Mouse (Mus musculus) lung, postnatal 0 days (tissue): ENCODE measurements around the gene Txn2. TPM values are rescaled to one million over a fixed set of nuclear protein-coding genes. Genes with fewer than 3 reads are reported as not detected.

Experiments used
- ATAC-seq: fragments of 200-750 bp; cut with Nextera tagmentation; 2 replicates; pipeline ENCODE4 v1.8.0; 2017; ENCODE audit warnings: moderate library complexity
- DNase-seq: peaks from one replicate; pipeline ENCODE4 v3.0.0-alpha.2; 2016; ENCODE audit warnings: low spot score
- H3K27ac ChIP-seq: fragments of 300-500 bp; sonication (generic); 2 replicates; pipeline ENCODE4 v1.5.1; 2014; ENCODE audit warnings: antibody characterized with exemption, mild to moderate bottlenecking, low read length, mixed read lengths
- H3K27me3 ChIP-seq: fragments of 300-500 bp; sonication (generic); replicated peaks from 2 replicates; pipeline ENCODE4 v1.6.1; 2014; ENCODE audit warnings: low read length, mixed read lengths; ENCODE audit not compliant: insufficient read depth
- H3K36me3 ChIP-seq: fragments of 300-500 bp; sonication (generic); 2 replicates; pipeline ENCODE4 v1.6.1; 2014; ENCODE audit warnings: low read length, mixed read lengths; ENCODE audit not compliant: insufficient read depth
- H3K4me1 ChIP-seq: fragments of 300-500 bp; sonication (generic); 2 replicates; pipeline ENCODE4 v1.6.1; 2014; ENCODE audit warnings: antibody characterized with exemption, low read depth, low read length, mixed read lengths; ENCODE audit not compliant: insufficient read depth
- H3K4me2 ChIP-seq: fragments of 300-500 bp; sonication (generic); replicated peaks from 2 replicates; pipeline ENCODE4 v1.6.1; 2014; ENCODE audit warnings: low read depth, mild to moderate bottlenecking, low read length, moderate library complexity, mixed read lengths
- H3K4me3 ChIP-seq: fragments of 300-500 bp; sonication (generic); 2 replicates; pipeline ENCODE4 v1.5.1; 2014; ENCODE audit warnings: low read depth, low read length
- H3K9ac ChIP-seq: fragments of 300-500 bp; sonication (generic); replicated peaks from 2 replicates; pipeline ENCODE4 v1.6.1; 2014; ENCODE audit warnings: low read depth, mild to moderate bottlenecking
- H3K9me3 ChIP-seq: fragments of 300-500 bp; sonication (generic); 2 replicates; pipeline ENCODE4 v1.6.1; 2016; ENCODE audit warnings: low read length, mixed read lengths
- CTCF ChIP-seq: IDR thresholded peaks from 2 replicates; pipeline ENCODE4 v1.5.1; 2016; ENCODE audit warnings: antibody characterized with exemption, mild to moderate bottlenecking
- EP300 ChIP-seq: IDR thresholded peaks from 2 replicates; pipeline ENCODE4 v1.6.1; 2016; ENCODE audit warnings: antibody characterized with exemption, mild to moderate bottlenecking, control low read depth
- WGBS: fragments of 180-500 bp; shearing (Covaris S2); extraction: QIAGEN DNeasy Blood & Tissue Kit; methylation state at CpG from one replicate; pipeline ENCODE4 v1.1.7; 2014; 5-methylcytosine and 5-hydroxymethylcytosine counted together
- polyA plus RNA-seq: library from polyadenylated mRNA; unstranded; fragments of >200 nt; fragmentation: Nextera tagmentation; extraction: Ambion mirVana; gene quantifications from 2 replicates; pipeline ENCODE4 v1.2.1, GENCODE M21; 2015

Gene Txn2
- polyA plus RNA-seq, 1 experiment from 2014 or later = 122 TPM

GRCm38 (mm10) chr15:77893292-77893691 lies 35.5 kb downstream of the Txn2 start:
- peak; percentile 83 for DNase-seq
- peak; percentile 86 for ATAC-seq
- H3K36me3 ChIP-seq = no peaks in the 10 kb centered on the region
- no peak overlapping the region for H3K4me3 ChIP-seq
- H3K9me3 ChIP-seq = no peaks in the 10 kb centered on the region
- 34% methylated on average over 10 of the region's 10 CpGs for WGBS
- H3K4me1 ChIP-seq = peaks cover 6% of the 10 kb centered on the region; the same call in 1 of the 2 replicates
- H3K4me2 ChIP-seq = no peak overlapping the region
- H3K27me3 ChIP-seq = no peaks in the 10 kb centered on the region
- peak; percentile 65; the same call in 1 of the 2 replicates for TF ChIP-seq EP300
- no peak for TF ChIP-seq CTCF
- peak overlapping the region; percentile 73 for H3K27ac ChIP-seq
- H3K9ac ChIP-seq = no peak overlapping the region

- no peaks in the 10 kb centered on the region for H3K36me3 ChIP-seq
- H3K27me3 ChIP-seq = no peaks in the 10 kb centered on the region
- H3K4me2 ChIP-seq = no peak overlapping the region
- H3K27ac ChIP-seq = peak overlapping the region; percentile 73
- H3K9ac ChIP-seq = no peak overlapping the region
- no peak for TF ChIP-seq EP300
- TF ChIP-seq CTCF = peak; percentile 43; the same call in 1 of the 2 replicates
- H3K9me3 ChIP-seq = no peaks in the 10 kb centered on the region
- H3K4me3 ChIP-seq = no peak overlapping the region
- DNase-seq (peak; percentile 70), ATAC-seq (peak; percentile 40)
- H3K4me1 ChIP-seq = peaks cover 6% of the 10 kb centered on the region; the same call in 1 of the 2 replicates
- WGBS = 63% methylated on average over 10 of the region's 10 CpGs
Measured at GRCm38 (mm10) chr15:77892420-77892819, 36.4 kb downstream of the Txn2 start.

DNA sequence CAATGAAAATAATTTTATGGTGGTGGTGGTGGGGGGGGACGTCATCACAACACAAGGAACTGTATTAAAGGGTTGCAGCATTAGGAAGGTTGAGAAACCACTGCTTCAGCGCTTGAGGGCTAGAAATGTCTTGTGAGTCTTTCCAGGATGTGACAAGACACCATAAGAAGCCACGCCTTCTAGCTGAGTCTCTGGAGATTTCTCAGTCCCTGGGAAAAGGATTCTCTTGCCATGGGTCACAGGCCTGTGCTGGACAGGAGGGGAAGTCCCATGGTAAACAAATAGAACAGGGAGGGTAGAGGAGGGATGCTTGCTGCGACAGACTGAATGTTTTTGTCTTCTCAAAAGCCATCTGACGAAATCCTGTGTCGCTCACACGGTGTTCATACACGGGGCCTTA lies 37.0 kb downstream of the Txn2 start:
- peak; percentile 62 for ATAC-seq
- DNase-seq = peak; percentile 74
- no peak overlapping the region for H3K9ac ChIP-seq
- H3K4me1 ChIP-seq = peaks cover 6% of the 10 kb centered on the region; the same call in 1 of the 2 replicates
- 56% methylated on average over 8 of the region's 8 CpGs for WGBS
- no peak overlapping the region for H3K4me3 ChIP-seq
- H3K36me3 ChIP-seq = no peaks in the 10 kb centered on the region
- no peak overlapping the region for H3K4me2 ChIP-seq
- H3K27me3 ChIP-seq = no peaks in the 10 kb centered on the region
- no peaks in the 10 kb centered on the region for H3K9me3 ChIP-seq
- TF ChIP-seq CTCF = no peak
- peak; percentile 66 for TF ChIP-seq EP300
- H3K27ac ChIP-seq = peak overlapping the region; percentile 55; the same call in 1 of the 2 replicates

DNA sequence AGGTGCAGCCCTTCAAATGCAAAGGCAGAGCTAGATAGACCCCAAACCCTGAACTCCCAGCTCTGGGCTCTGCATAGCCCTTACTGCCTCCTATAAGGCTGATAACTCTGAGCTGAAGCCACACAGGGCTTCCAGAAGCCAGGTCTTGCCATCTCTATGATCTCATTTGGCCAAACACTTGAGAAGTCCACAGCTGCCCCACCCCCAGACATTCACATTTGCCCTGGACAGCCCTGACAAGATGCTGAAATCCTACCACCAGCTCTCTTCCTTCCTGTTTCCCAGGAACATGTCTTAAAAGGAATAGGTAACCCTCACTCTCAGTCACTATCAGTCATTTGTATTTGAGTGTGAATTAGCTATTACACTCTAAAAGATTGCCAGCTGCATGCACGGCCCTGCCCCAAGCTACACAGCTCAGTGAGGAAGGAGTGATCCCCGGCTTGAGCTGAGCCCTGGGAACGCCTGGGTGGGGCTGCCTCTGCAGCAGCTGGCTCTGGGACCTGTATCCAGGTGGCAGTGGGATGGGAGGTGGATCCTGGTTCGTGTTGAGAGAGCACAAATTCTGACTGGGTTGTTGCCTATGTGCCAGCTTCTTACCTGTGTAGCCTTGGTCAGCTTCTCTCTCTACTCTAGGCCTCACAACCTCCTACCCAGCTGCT lies 38.9 kb downstream of the Txn2 start:
- peak; percentile 63 for DNase-seq
- no peak for TF ChIP-seq EP300
- no peak for TF ChIP-seq CTCF
- peak; percentile 25; the same call in 1 of the 2 replicates for ATAC-seq

GRCm38 (mm10) chr15:77888286-77888685 lies 40.5 kb downstream of the Txn2 start:
- no peak for ATAC-seq
- no peaks in the 10 kb centered on the region for H3K27me3 ChIP-seq
- no peak for TF ChIP-seq CTCF
- no peak for TF ChIP-seq EP300

More for the DNA sequence above, 38.9 kb downstream of the Txn2 start:
- H3K9me3 ChIP-seq = no peaks in the 10 kb centered on the region
- no peaks in the 10 kb centered on the region for H3K27me3 ChIP-seq
- H3K36me3 ChIP-seq = no peaks in the 10 kb centered on the region
- H3K4me1 ChIP-seq = peaks cover 6% of the 10 kb centered on the region; the same call in 1 of the 2 replicates
- no peak overlapping the region for H3K4me3 ChIP-seq
- H3K9ac ChIP-seq = no peak overlapping the region
- no peak overlapping the region for H3K4me2 ChIP-seq
- WGBS = 39% methylated on average over 4 of the region's 4 CpGs
- H3K27ac ChIP-seq = peak overlapping the region; percentile 57

GRCm38 (mm10) chr15:77887093-77887488 lies 41.7 kb downstream of the Txn2 start:
- Histone ChIP-seq H3K9ac (no peak overlapping the region), H3K27ac (no peak overlapping the region), H3K27me3 (no peaks in the 10 kb centered on the region), H3K9me3 (no peaks in the 10 kb centered on the region), H3K4me3 (no peak overlapping the region), H3K4me2 (no peak overlapping the region), H3K36me3 (no peaks in the 10 kb centered on the region), H3K4me1 (peaks cover 16% of the 10 kb centered on the region; the same call in 1 of the 2 replicates)
- DNase-seq (no peak), ATAC-seq (no peak)
- WGBS = 59% methylated on average over 1 of the region's 1 CpGs
- TF ChIP-seq EP300 = no peak
- no peak for TF ChIP-seq CTCF

More at GRCm38 (mm10) chr15:77888286-77888685, 40.5 kb downstream of the Txn2 start:
- WGBS = 54% methylated on average over 7 of the region's 7 CpGs
- no peak overlapping the region for H3K9ac ChIP-seq
- no peak overlapping the region for H3K4me2 ChIP-seq
- H3K36me3 ChIP-seq = no peaks in the 10 kb centered on the region
- no peak overlapping the region for H3K4me3 ChIP-seq
- no peaks in the 10 kb centered on the region for H3K9me3 ChIP-seq
- 0 out of 2 replicates have a peak overlapping the region, but pooled peaks have one; percentile 20 for H3K27ac ChIP-seq
- peak; percentile 14 for DNase-seq
- peaks cover 8% of the 10 kb centered on the region; the same call in 1 of the 2 replicates for H3K4me1 ChIP-seq
